Mouse (Mus musculus) WW6 (cell line): ENCODE measurements around the gene March11.

Experiments used
- DNase-seq: peaks from one replicate; pipeline ENCODE4 v3.0.0-alpha.2; 2013; ENCODE audit warnings: low read depth, low spot score

The March11 gene

GRCm38 (mm10) chr15:26308629-26309230 is at the start of gene March11:
TSS of gene March11 (plus strand) at chr15:26309048.
- DNase-seq: no peak

DNA sequence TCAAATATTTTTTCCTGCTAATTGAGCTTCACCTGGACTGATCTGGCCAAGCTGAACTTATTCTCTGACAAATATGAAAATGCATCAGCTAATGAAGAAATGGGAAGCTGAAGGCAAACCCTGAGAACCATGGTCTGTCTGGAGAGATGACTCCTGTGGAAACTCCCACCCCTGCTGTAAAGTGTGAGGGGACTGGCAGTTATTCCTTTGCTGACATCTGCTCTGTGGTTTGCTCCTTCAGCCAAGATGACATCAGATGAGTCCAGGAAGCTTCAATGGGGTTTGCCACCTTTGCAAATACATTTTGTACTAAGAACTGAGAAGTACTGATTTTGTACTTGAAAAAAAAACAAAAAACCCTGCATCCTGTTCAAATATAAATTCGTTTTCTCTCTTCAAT is 46.5 kb upstream of the March11 start:
- DNase-seq: no peak

- DNase-seq: no peak
These were observed 39.3 kb upstream of the March11 start for GRCm38 (mm10) chr15:26269596-26269995.

DNA sequence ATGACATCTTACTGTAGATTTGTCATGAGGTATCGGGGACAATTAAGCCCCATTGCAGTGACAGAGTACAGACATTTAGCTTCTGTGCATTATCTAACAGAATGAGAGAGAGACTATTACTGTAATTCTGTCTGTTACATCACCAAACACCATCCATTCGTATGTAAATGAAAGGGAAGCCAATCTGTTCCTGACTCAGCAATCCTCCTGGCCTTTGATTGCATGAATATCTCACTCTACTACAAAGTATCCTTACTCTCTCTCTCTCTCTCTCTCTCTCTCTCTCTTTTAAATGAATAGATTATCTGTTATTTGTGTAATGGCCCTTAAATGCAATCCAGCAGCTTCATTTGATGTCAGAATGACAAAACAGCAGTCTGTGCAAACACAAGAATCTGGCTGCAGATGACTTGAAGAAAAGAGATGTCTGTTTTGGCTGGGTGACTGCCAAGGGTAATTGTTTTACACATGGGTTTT is 32.8 kb upstream of the March11 start:
- no peak for DNase-seq

GRCm38 (mm10) chr15:26276608-26277007 is 32.2 kb upstream of the March11 start:
- DNase-seq: no peak

DNA sequence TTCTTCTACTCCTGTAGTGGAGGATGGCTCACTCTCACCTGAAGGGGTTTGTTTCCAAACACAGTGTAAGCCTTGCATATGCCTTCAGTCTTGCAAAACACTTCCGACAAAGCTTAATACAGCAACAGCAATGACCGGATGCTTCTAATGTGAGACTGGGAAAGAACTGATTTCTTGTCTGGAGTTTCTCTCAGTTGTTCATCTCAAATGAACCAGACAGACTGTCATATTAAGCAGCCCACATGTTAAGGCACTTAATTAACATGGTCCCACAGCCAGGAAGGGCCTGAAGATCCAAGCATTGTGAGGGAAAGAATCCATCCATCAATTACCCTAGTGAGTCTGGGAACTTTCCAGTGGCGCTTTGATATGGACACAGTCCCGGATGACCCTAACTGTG is 17.0 kb upstream of the March11 start:
- DNase-seq: no peak

DNA sequence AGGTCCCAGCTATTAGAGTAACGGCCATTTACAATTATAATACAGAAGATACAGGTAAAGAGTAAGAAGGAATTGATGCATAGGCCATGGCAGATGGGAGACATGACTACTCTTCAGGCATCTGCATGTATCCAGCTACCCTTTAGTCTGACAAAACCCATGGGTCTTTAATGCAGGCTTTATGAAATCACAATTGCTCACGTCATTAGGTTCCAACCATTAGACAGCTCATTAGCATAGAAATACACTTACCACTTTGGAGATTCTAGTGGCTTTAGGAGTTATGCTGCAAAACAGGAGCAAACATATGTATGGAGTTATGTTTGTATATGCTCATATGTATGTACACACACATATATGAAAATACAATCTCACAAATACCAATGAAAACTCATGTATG is 16.0 kb upstream of the March11 start:
- no peak for DNase-seq

DNA sequence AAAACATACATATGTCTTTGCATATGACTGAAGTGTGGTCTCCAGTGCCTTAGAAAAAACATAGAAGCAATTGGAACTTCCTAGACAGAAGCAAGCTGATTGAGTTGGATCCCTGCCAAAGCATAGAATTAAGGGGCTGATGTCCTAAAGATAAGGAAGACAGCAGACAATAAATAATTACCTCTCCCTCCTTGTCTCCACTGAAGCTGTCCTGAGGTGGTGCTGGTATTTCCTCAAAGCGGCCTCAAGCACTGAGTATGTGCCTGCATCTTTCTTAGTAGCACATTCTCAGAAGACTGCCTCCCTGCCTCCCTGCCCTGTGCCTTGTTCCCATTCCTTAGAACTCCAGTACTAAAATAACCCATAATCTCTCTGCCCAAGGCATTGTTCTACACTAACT is 15.6 kb upstream of the March11 start:
- DNase-seq: no peak

GRCm38 (mm10) chr15:26298668-26299067 is 10.2 kb upstream of the March11 start:
- no peak for DNase-seq

DNA sequence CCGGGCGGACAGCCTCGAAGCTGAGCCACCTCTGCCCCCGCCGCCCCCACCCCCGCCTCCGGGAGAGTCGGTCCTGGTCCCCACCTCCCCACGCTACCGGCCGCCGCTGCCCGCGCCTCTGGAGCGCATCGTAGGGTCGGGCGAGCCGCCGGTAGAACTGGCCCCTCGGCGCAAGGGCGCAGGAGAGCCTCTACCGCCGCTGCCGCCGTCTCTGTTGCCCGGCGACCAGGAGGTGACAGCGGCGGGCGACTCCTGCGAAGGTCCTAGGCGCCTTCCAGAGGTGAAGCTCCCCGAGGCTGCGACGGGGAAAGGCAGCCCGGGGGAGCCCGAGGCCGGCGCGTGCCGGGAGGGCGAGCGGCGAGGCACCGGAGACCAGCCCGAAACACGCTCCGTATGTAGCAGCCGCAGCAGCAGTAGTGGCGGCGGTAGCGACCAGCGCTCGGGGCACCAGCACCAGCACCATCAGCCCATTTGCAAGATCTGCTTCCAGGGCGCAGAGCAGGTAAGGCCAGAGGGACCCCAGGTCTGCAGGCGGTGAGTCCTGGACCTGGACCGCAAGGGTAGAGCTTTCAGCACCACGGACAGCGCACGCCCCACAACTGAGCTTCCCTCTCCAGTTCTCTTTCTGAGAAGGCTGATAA is 563 bp downstream of the March11 start:
- no peak for DNase-seq

DNA sequence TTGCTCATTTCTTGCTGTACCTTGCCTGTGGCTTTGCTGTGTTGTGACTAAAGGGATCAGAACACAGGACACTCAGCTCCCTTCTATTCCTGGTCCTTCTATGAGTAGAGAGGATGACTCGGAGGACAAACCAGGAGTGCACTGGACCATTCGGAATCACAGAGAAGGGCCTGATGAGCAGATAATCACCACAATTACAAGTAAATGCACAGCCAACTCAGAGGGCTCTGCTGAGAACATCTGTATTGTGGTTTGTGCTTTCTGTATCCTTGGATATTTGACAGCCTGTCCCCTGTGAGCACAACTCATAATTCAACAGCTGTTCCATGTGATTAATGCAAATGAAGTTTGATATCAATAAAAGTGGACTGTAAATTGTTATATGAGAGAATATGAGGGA is 11.0 kb downstream of the March11 start:
- no peak for DNase-seq

DNA sequence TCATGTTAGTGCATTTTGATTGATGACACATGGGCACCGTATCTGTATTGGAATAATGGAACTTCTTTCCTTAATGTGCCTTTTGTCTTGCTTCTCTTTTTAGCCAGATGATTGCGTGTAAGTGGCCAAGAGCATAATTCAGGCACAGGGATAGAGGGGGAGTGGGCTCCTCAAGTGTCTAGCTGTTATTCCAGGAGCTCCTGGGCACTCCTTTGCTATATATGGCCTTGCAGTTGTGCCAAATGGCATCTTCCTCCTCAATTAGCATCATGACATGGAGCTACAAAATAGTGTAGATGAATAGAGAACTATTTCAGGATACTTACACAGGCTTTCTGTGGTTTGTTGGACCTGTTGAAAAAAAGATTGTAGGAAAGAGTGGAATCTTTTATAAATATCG is 11.6 kb downstream of the March11 start:
- no peak for DNase-seq

- DNase-seq: no peak
These were observed 14.0 kb downstream of the March11 start for GRCm38 (mm10) chr15:26322804-26323203.

GRCm38 (mm10) chr15:26327157-26327556 is 18.3 kb downstream of the March11 start:
- DNase-seq: no peak

DNA sequence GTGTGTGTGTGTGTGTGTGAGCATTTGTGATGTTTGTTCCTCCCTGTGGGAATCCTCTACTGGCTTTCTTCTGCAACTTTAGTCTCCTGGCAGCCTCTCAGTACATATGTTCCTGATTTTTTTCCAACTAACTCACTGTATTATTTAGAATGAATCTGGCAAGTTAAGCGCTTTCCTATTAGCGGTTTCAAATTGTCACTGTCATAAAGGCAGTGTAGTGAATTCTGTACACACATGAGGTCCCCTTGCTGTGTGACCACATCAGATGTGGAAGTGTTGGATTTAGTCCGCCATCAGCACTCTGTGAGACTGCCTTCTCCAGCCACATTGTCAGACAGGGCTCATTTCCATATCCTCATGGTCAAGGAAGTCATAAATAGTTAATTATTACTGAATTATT is 26.9 kb downstream of the March11 start:
- no peak for DNase-seq

- no peak for DNase-seq
These were observed 28.9 kb downstream of the March11 start for GRCm38 (mm10) chr15:26337775-26338174.

GRCm38 (mm10) chr15:26338343-26338742 is 29.5 kb downstream of the March11 start:
- no peak for DNase-seq

GRCm38 (mm10) chr15:26340490-26340889 is 31.6 kb downstream of the March11 start:
- no peak for DNase-seq

DNA sequence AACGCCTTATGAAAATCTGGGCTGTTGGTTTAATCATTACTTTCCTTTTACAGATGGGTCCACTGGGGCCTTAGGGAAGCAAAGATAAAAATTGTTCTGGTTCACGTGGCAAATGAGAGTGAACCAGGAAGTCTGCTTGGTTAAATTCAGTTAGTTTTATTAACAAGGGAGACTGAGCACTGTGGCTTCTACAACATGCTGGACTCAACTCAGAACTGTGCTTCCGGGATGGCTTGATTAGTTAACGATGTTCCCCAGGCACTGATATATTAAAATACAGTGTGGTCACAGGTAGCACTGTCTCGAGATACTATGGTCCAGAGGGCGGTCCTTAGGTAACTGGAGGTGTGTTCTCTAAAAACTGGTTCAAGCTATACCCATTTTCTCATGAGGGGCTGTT is 32.1 kb downstream of the March11 start:
- no peak for DNase-seq

DNA sequence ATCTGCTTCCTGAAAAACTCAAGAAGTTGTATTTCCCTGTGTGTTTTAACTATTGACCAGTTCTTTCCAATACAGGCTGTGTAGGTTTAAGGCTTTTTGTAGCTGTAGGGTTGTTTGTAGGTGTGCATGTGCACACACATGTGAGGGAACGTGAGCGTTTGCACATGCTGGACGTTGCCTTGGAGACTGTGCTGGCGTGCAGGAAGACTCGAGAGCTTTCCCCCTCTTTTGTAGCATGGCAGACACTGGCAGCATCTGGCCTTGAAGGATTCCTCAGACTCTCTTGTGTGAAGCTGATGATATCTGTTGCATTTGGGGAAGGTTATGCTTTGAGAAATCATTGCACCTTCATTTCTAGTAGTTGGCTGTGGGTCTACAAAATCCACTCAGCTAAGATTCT is 35.5 kb downstream of the March11 start:
- no peak for DNase-seq

DNA sequence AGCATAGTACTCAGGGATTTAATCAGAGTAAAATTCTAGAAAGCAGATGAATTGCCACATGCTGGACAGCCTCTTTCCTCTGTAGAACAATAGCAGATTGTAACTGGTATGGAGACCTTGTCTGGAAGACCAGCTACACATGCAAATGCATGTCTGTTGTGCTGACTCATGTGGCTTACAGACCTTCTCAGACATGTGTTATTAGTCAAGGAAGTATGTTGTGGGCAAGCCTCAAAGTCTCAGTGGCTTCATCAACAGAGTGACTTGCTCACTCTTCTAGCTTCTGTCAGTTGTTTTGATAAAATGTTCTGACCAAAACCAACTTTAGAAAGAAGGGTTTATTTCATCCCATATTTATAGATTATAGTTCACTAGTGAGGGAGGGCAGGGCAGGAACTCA is 44.8 kb downstream of the March11 start:
- no peak for DNase-seq

- DNase-seq: no peak
These were observed 56.5 kb downstream of the March11 start for GRCm38 (mm10) chr15:26365344-26365743.

GRCm38 (mm10) chr15:26366511-26366910 is 57.7 kb downstream of the March11 start:
- DNase-seq: no peak

- DNase-seq: no peak
These were observed 64.9 kb downstream of the March11 start for GRCm38 (mm10) chr15:26373759-26374158.
